Mouse (Mus musculus) limb, embryonic 14.5 days (tissue): ENCODE measurements around the gene Arih2. TPM values are rescaled to one million over a fixed set of nuclear protein-coding genes. Genes with fewer than 3 reads are reported as not detected.

Source experiments
- ATAC-seq: fragments of 200-750 bp; cut with Nextera tagmentation; 2 replicates; pipeline ENCODE4 v1.8.0; 2017; ENCODE audit warnings: low read depth, moderate number of reproducible peaks, moderate TSS enrichment; ENCODE audit not compliant: low FRiP score
- DNase-seq: peaks from one replicate; pipeline ENCODE4 v3.0.0-alpha.2; 2015; ENCODE audit warnings: low spot score
- H3K27ac ChIP-seq: fragments of 300-500 bp; sonication (generic); replicated peaks from 2 replicates; pipeline ENCODE4 v1.5.1; 2014; ENCODE audit warnings: low read depth, mild to moderate bottlenecking, low read length, moderate library complexity, mixed read lengths
- H3K27me3 ChIP-seq: fragments of 300-500 bp; sonication (generic); 2 replicates; pipeline ENCODE4 v1.6.1; 2014; ENCODE audit warnings: low read length, mixed read lengths; ENCODE audit not compliant: control insufficient read depth, insufficient read depth
- H3K36me3 ChIP-seq: fragments of 300-500 bp; sonication (generic); 2 replicates; pipeline ENCODE4 v1.6.1; 2014; ENCODE audit warnings: mild to moderate bottlenecking, low read length, moderate library complexity, mixed read lengths; ENCODE audit not compliant: control insufficient read depth, insufficient read depth
- H3K4me1 ChIP-seq: fragments of 300-500 bp; sonication (generic); 2 replicates; pipeline ENCODE4 v1.6.1; 2014; ENCODE audit warnings: antibody characterized with exemption, low read length, mixed read lengths; ENCODE audit not compliant: control insufficient read depth, insufficient read depth
- H3K4me2 ChIP-seq: fragments of 300-500 bp; sonication (generic); replicated peaks from 2 replicates; pipeline ENCODE4 v1.6.1; 2014; ENCODE audit warnings: low read depth, mild to moderate bottlenecking, low read length, moderate library complexity; ENCODE audit not compliant: severe bottlenecking
- H3K4me3 ChIP-seq: fragments of 300-500 bp; sonication (generic); replicated peaks from 2 replicates; pipeline ENCODE4 v1.5.1; 2014; ENCODE audit warnings: low read length
- H3K9ac ChIP-seq: fragments of 300-500 bp; sonication (generic); 2 replicates; pipeline ENCODE4 v1.6.1; 2014; ENCODE audit warnings: mild to moderate bottlenecking, low read depth, low read length, moderate library complexity; ENCODE audit not compliant: severe bottlenecking
- H3K9me3 ChIP-seq: fragments of 300-500 bp; sonication (generic); 2 replicates; pipeline ENCODE4 v1.6.1; 2016; ENCODE audit warnings: low read length; ENCODE audit not compliant: control insufficient read depth
- POLR2A ChIP-seq: fragments of 200-500 bp; IDR thresholded peaks from 2 replicates; pipeline ENCODE4 v1.8.0; 2012; ENCODE audit warnings: inconsistent platforms, mild to moderate bottlenecking, moderate library complexity, borderline replicate concordance; ENCODE audit not compliant: insufficient read depth, insufficient read length; ENCODE audit errors: extremely low read depth
- WGBS: fragments of 180-500 bp; shearing (Covaris S2); extraction: QIAGEN DNeasy Blood & Tissue Kit; methylation state at CpG from one replicate; pipeline ENCODE4 v1.1.7; 2014; 5-methylcytosine and 5-hydroxymethylcytosine counted together
- polyA plus RNA-seq, 2 experiments: library from polyadenylated mRNA; depleted of rRNA in 1 of 2; stranded (reverse) in 1 of 2; unstranded in 1 of 2; fragments of >200 nt; fragmentation: Nextera tagmentation in 1 of 2; extraction: Ambion mirVana in 1 of 2; gene quantifications; 2 replicates each; pipeline versions ENCODE4 v1.2.1 to v1.2.3; 2012 to 2014

The Arih2 gene
- polyA plus RNA-seq, 2 experiments = 35.7 to 46.2 TPM

DNA sequence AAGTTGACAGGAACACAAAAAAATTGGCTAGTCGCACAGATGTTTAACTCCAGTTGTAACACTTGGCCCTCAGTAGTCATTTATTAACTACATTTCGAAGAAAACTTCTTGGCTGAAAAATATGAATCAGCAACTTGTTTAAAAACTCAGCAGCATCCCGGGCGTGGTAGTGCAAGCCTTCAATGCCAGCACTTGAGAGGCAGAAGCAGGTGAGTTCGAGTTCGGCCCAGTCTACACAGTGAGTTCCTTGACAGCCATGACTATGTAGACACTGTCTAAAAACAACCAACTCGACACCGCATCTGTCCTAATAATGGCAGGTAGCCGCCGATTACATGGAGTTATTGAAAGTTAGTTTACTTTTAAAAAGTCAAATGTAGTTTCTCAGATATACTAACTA, 1.0 kb downstream of the Arih2 start:
- DNase-seq = no peak
- WGBS = 44% methylated on average over 10 of the region's 10 CpGs

DNA sequence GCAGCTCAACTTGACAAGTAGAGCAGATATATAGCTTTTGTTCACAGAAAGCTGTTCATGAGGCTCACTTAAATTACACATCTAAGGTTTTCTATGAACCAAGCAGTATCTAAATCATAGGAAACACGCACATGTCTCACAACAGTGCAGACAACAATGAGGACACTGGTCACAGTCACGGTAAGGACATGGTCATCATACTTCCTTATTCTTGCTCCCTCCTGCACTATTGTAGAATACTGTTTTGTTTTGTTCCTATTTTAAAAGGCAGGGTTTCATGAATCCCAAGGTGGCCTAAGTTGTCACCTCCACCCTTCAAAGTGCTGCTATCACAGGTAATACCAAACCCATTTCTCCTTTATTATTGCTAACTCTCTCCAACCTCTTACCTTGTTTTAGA, 9.4 kb downstream of the Arih2 start:
- no peak overlapping the region for H3K4me2 ChIP-seq
- no peak overlapping the region for H3K27ac ChIP-seq
- H3K4me1 ChIP-seq = no peaks in the 10 kb centered on the region
- no peak overlapping the region for H3K9ac ChIP-seq
- H3K27me3 ChIP-seq = no peaks in the 10 kb centered on the region
- ATAC-seq (no peak), DNase-seq (no peak)
- H3K36me3 ChIP-seq = peaks cover 47% of the 10 kb centered on the region
- no peak for TF ChIP-seq POLR2A
- H3K9me3 ChIP-seq = no peaks in the 10 kb centered on the region
- WGBS = 98% methylated on average over 2 of the region's 2 CpGs
- no peak overlapping the region for H3K4me3 ChIP-seq

More for the DNA sequence above, 1.0 kb downstream of the Arih2 start:
- Histone ChIP-seq H3K27me3 (no peaks in the 10 kb centered on the region), H3K9ac (peak overlapping the region; percentile 87), H3K4me3 (peak overlapping the region; percentile 99), H3K9me3 (no peaks in the 10 kb centered on the region), H3K4me1 (peaks cover 10% of the 10 kb centered on the region), H3K4me2 (peak overlapping the region; percentile 67), H3K36me3 (peaks cover 10% of the 10 kb centered on the region), H3K27ac (no peak overlapping the region)
- ATAC-seq = no peak
- TF ChIP-seq POLR2A = no peak

DNA sequence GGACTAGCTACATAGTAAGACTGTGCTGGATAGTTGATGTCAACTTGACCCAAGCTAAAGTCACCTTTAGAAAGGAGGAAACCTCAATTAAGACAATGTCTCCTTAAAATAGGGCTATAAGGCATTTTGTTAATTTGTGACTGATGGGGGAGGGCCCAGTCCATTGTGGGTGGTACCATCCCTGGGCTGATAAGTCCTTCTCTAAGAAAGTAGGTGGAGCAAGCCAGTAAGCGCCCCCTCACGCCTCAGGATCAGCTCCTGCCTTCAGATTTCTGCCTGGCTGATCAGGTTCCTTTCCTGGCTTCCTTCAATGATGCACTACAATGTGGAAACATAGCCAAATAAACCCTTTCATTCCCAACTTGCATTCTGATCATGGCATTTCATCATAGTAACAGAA, 13.8 kb downstream of the Arih2 start:
- Histone ChIP-seq H3K9ac (no peak overlapping the region), H3K36me3 (peaks cover 26% of the 10 kb centered on the region), H3K27me3 (no peaks in the 10 kb centered on the region), H3K27ac (no peak overlapping the region), H3K9me3 (no peaks in the 10 kb centered on the region), H3K4me2 (no peak overlapping the region), H3K4me3 (no peak overlapping the region), H3K4me1 (no peaks in the 10 kb centered on the region)
- WGBS = 85% methylated on average over 2 of the region's 2 CpGs
- no peak for TF ChIP-seq POLR2A
- ATAC-seq (no peak), DNase-seq (no peak)

DNA sequence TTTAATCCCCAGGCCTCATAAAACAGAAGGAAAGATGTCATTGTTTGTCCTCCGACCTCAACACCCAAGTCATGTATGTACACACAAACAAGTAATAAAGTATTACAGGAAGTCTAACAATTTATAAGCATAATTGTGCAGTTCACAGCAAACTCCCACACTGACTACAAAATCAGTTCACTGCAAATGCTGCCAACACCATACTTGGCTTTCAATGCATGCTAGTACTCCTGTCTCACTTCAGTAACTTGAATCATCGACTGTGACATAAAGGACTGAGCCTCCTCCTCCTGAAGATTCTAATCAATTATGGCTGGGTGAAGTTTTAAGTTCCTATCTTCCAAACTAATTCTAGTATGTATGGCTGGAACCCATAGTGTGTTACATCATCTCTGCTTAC, 15.3 kb downstream of the Arih2 start:
- ATAC-seq (no peak), DNase-seq (no peak)
- Histone ChIP-seq H3K4me3 (no peak overlapping the region), H3K4me1 (no peaks in the 10 kb centered on the region), H3K9me3 (no peaks in the 10 kb centered on the region), H3K27ac (no peak overlapping the region), H3K4me2 (no peak overlapping the region), H3K36me3 (peaks cover 16% of the 10 kb centered on the region; the same call in 1 of the 2 replicates), H3K9ac (no peak overlapping the region), H3K27me3 (no peaks in the 10 kb centered on the region)
- WGBS = 84% methylated on average over 2 of the region's 2 CpGs
- TF ChIP-seq POLR2A = no peak

DNA sequence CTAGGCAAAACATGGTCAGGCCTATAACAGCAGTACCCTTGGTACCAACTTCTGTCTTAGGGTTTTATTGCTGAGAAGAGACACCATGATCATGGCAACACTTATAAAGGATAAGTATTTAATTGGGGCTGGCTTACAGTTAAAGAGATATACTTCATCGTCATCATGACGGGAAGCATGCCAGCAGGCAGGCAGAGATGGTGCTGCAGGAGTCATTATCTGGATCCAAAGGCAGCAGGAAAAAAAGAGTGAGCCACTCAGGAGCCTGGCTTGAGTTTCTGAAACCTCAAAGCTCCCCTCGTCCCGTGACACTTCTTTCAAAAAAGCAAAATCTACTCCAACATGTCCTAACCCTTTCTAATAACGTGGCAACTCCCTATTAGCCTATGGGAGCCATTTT, 16.8 kb downstream of the Arih2 start:
- ATAC-seq (no peak), DNase-seq (no peak)
- H3K36me3 ChIP-seq = peaks cover 18% of the 10 kb centered on the region
- no peaks in the 10 kb centered on the region for H3K27me3 ChIP-seq
- WGBS = 91% methylated on average over 5 of the region's 5 CpGs
- H3K9ac ChIP-seq = no peak overlapping the region
- no peaks in the 10 kb centered on the region for H3K4me1 ChIP-seq
- no peak overlapping the region for H3K27ac ChIP-seq
- TF ChIP-seq POLR2A = no peak
- H3K9me3 ChIP-seq = no peaks in the 10 kb centered on the region
- H3K4me2 ChIP-seq = no peak overlapping the region
- no peak overlapping the region for H3K4me3 ChIP-seq
